Mouse (Mus musculus) olfactory bulb, adult 2 months (tissue): ENCODE data around the gene Kat2b.

ENCODE experiments used
- CTCF ChIP-seq: fragments of 200-500 bp; IDR thresholded peaks from 2 replicates; pipeline ENCODE4 v1.5.1; 2012; ENCODE audit warnings: low read depth, mild to moderate bottlenecking, low read length, moderate library complexity; ENCODE audit not compliant: insufficient read depth
- POLR2A ChIP-seq: fragments of 200-500 bp; IDR thresholded peaks from 2 replicates; pipeline ENCODE4 v1.6.1; 2012; ENCODE audit warnings: mild to moderate bottlenecking, low read depth, low read length, moderate library complexity; ENCODE audit not compliant: insufficient read depth

DNA sequence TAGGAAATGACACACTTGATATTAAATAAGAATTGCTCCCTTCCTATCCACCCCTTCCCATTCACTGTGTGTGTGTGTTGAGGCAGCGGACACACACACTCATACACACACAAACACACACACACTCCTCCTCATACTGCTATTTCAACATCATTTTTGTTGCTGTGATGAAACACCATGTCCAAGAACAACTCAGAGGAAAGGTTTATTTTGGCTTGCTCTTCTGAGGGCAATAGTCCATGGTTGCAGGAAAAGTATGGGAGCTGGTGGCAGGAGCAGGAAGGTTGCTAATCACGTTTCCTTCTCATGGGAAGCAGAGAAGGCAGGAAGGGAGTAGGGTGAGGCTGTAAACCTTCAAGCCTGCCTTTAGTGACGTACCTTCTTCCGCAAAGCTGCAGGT, 76.7 kb downstream of the Kat2b start:
- TF ChIP-seq CTCF (no peak), POLR2A (no peak)
